Mouse (Mus musculus) forebrain, embryonic 11.5 days (tissue): ENCODE results near the gene Trim25. TPM values are rescaled to one million over a fixed set of nuclear protein-coding genes. Genes with fewer than 3 reads are reported as not detected.
"Not testable (repeated sequence)": the region's sequence is repeated elsewhere in the genome, so short reads cannot be mapped to it uniquely, and the experiment has no call there.

Experiments
- ATAC-seq: fragments of 200-750 bp; cut with Nextera tagmentation; replicated peaks from 2 replicates; pipeline ENCODE4 v1.8.0; 2017; ENCODE audit warnings: moderate TSS enrichment; ENCODE audit not compliant: low FRiP score
- DNase-seq: peaks from one replicate; pipeline ENCODE4 v3.0.0-alpha.2; 2017; ENCODE audit warnings: low spot score
- H3K27ac ChIP-seq: fragments of 300-500 bp; sonication (generic); 2 replicates; pipeline ENCODE4 v1.5.1; 2014; ENCODE audit warnings: low read depth, low read length
- H3K27me3 ChIP-seq: fragments of 300-500 bp; sonication (generic); 2 replicates; pipeline ENCODE4 v1.6.1; 2014; ENCODE audit warnings: mild to moderate bottlenecking, low read length, mixed read lengths; ENCODE audit not compliant: control insufficient read depth, insufficient read depth
- H3K36me3 ChIP-seq: fragments of 300-500 bp; sonication (generic); 2 replicates; pipeline ENCODE4 v1.6.1; 2014; ENCODE audit warnings: mild to moderate bottlenecking, low read length, moderate library complexity, mixed read lengths; ENCODE audit not compliant: control insufficient read depth, insufficient read depth
- H3K4me1 ChIP-seq: fragments of 300-500 bp; sonication (generic); replicated peaks from 2 replicates; pipeline ENCODE4 v1.6.1; 2014; ENCODE audit warnings: low read length, mixed read lengths; ENCODE audit not compliant: control insufficient read depth, insufficient read depth
- H3K4me2 ChIP-seq: fragments of 300-500 bp; sonication (generic); 2 replicates; pipeline ENCODE4 v1.6.1; 2014; ENCODE audit warnings: low read depth, mild to moderate bottlenecking, low read length, moderate library complexity, mixed read lengths; ENCODE audit not compliant: severe bottlenecking
- H3K4me3 ChIP-seq: fragments of 300-500 bp; sonication (generic); 2 replicates; pipeline ENCODE4 v1.5.1; 2014; ENCODE audit warnings: low read depth, low read length
- H3K9ac ChIP-seq: fragments of 300-500 bp; sonication (generic); 2 replicates; pipeline ENCODE4 v1.6.1; 2014; ENCODE audit warnings: low read length
- H3K9me3 ChIP-seq: fragments of 300-500 bp; sonication (generic); 2 replicates; pipeline ENCODE4 v1.6.1; 2016; ENCODE audit warnings: low read length, mixed read lengths; ENCODE audit not compliant: control insufficient read depth
- WGBS: fragments of 180-500 bp; shearing (Covaris S2); extraction: QIAGEN DNeasy Blood & Tissue Kit; methylation state at CpG from one replicate; pipeline ENCODE4 v1.1.7; 2014; 5-methylcytosine and 5-hydroxymethylcytosine counted together
- polyA plus RNA-seq: library from polyadenylated mRNA; unstranded; fragments of >200 nt; fragmentation: Nextera tagmentation; extraction: Ambion mirVana; gene quantifications from 2 replicates; pipeline ENCODE4 v1.2.1, GENCODE M21; 2014

Trim25 gene
- polyA plus RNA-seq, 1 experiment from 2014 or later: 2.1 TPM

- no peak overlapping the region for H3K4me2 ChIP-seq
- H3K36me3 ChIP-seq: no peaks in the 10 kb centered on the region
- H3K9me3 ChIP-seq: no peaks in the 10 kb centered on the region
- no peaks in the 10 kb centered on the region for H3K27me3 ChIP-seq
- no peak overlapping the region for H3K4me3 ChIP-seq
- DNase-seq: no peak
- H3K27ac ChIP-seq: no peak overlapping the region
- 86% methylated on average over 3 of the region's 3 CpGs for WGBS
- H3K4me1 ChIP-seq: no peaks in the 10 kb centered on the region
- H3K9ac ChIP-seq: no peak overlapping the region
- no peak for ATAC-seq
Observed at GRCm38 (mm10) chr11:89035552-89035951, 36.4 kb downstream of the Trim25 start.

GRCm38 (mm10) chr11:89038496-89038895, 39.3 kb downstream of the Trim25 start:
- no peak for ATAC-seq
- no peak overlapping the region for H3K4me3 ChIP-seq
- no peaks in the 10 kb centered on the region for H3K9me3 ChIP-seq
- H3K4me1 ChIP-seq: no peaks in the 10 kb centered on the region
- no peaks in the 10 kb centered on the region for H3K36me3 ChIP-seq
- no peak overlapping the region for H3K9ac ChIP-seq
- H3K27me3 ChIP-seq: no peaks in the 10 kb centered on the region
- no peak overlapping the region for H3K27ac ChIP-seq
- DNase-seq: no peak
- 95% methylated on average over 6 of the region's 6 CpGs for WGBS
- H3K4me2 ChIP-seq: no peak overlapping the region

- WGBS: 37% methylated on average over 3 of the region's 3 CpGs
Observed at GRCm38 (mm10) chr11:89039325-89039724, 40.1 kb downstream of the Trim25 start.

GRCm38 (mm10) chr11:89041073-89041472, 41.9 kb downstream of the Trim25 start:
- not testable (repeated sequence) for DNase-seq, H3K27ac ChIP-seq, H3K4me3 ChIP-seq, H3K9me3 ChIP-seq, H3K4me2 ChIP-seq, H3K27me3 ChIP-seq, H3K4me1 ChIP-seq, H3K36me3 ChIP-seq, H3K9ac ChIP-seq, ATAC-seq
- 96% methylated on average over 6 of the region's 7 CpGs for WGBS

More at GRCm38 (mm10) chr11:89039325-89039724, 40.1 kb downstream of the Trim25 start:
- Histone ChIP-seq H3K4me1 (no peaks in the 10 kb centered on the region), H3K27me3 (no peaks in the 10 kb centered on the region), H3K4me3 (no peak overlapping the region), H3K36me3 (no peaks in the 10 kb centered on the region), H3K4me2 (no peak overlapping the region), H3K9ac (no peak overlapping the region), H3K27ac (no peak overlapping the region), H3K9me3 (no peaks in the 10 kb centered on the region)
- no peak for DNase-seq
- ATAC-seq: no peak

- 92% methylated on average over 7 of the region's 7 CpGs for WGBS
- Histone ChIP-seq H3K27me3 (no peaks in the 10 kb centered on the region), H3K4me1 (no peaks in the 10 kb centered on the region), H3K4me2 (no peak overlapping the region), H3K9me3 (no peaks in the 10 kb centered on the region), H3K27ac (no peak overlapping the region), H3K36me3 (peaks cover 7% of the 10 kb centered on the region; the same call in 1 of the 2 replicates), H3K4me3 (no peak overlapping the region), H3K9ac (no peak overlapping the region)
- no peak for ATAC-seq
- DNase-seq: no peak
Observed at GRCm38 (mm10) chr11:89043046-89043445, 43.9 kb downstream of the Trim25 start.

GRCm38 (mm10) chr11:89045501-89045900, 46.3 kb downstream of the Trim25 start:
- not testable (repeated sequence) for H3K4me1 ChIP-seq, H3K4me3 ChIP-seq, H3K27me3 ChIP-seq, H3K4me2 ChIP-seq, DNase-seq, H3K9me3 ChIP-seq, ATAC-seq, H3K36me3 ChIP-seq, H3K9ac ChIP-seq, H3K27ac ChIP-seq
- WGBS: 98% methylated on average over 3 of the region's 3 CpGs

- H3K4me1 ChIP-seq: no peaks in the 10 kb centered on the region
- H3K9me3 ChIP-seq: no peaks in the 10 kb centered on the region
- no peaks in the 10 kb centered on the region for H3K27me3 ChIP-seq
- DNase-seq (no peak), ATAC-seq (no peak)
- 90% methylated on average over 3 of the region's 3 CpGs for WGBS
- no peak overlapping the region for H3K4me3 ChIP-seq
- no peak overlapping the region for H3K27ac ChIP-seq
- H3K36me3 ChIP-seq: peaks cover 7% of the 10 kb centered on the region; the same call in 1 of the 2 replicates
- no peak overlapping the region for H3K9ac ChIP-seq
- no peak overlapping the region for H3K4me2 ChIP-seq
Observed at GRCm38 (mm10) chr11:89046021-89046420, 46.8 kb downstream of the Trim25 start.

GRCm38 (mm10) chr11:89051767-89052166, 52.6 kb downstream of the Trim25 start:
- DNase-seq (no peak), ATAC-seq (no peak)
- no peak overlapping the region for H3K4me3 ChIP-seq
- H3K36me3 ChIP-seq: no peaks in the 10 kb centered on the region
- H3K9me3 ChIP-seq: no peaks in the 10 kb centered on the region
- no peak overlapping the region for H3K4me2 ChIP-seq
- H3K27me3 ChIP-seq: no peaks in the 10 kb centered on the region
- no peak overlapping the region for H3K27ac ChIP-seq
- H3K9ac ChIP-seq: no peak overlapping the region
- no peaks in the 10 kb centered on the region for H3K4me1 ChIP-seq
- WGBS: 94% methylated on average over 6 of the region's 6 CpGs

GRCm38 (mm10) chr11:89055931-89056690, 56.9 kb downstream of the Trim25 start:
- no peak for DNase-seq
- Histone ChIP-seq H3K4me3 (no peak overlapping the region), H3K36me3 (no peaks in the 10 kb centered on the region), H3K4me2 (no peak overlapping the region), H3K9me3 (no peaks in the 10 kb centered on the region), H3K27me3 (no peaks in the 10 kb centered on the region), H3K27ac (no peak overlapping the region), H3K4me1 (peaks cover 11% of the 10 kb centered on the region), H3K9ac (no peak overlapping the region)
- no peak for ATAC-seq
- 87% methylated on average over 13 of the region's 13 CpGs for WGBS
